Mouse (Mus musculus) myocyte (in vitro differentiated cells): ENCODE measurements at regions not wholly inside any gene's neighbourhood (a gene's known extent, or its start where the extent isn't known, plus 50 kb on each side); places are given as distances from the start of the nearest gene placed in this dataset.

ENCODE experiments used
- H3K27me3 ChIP-seq: one replicate; pipeline ENCODE4 v1.6.1; 2011; ENCODE audit not compliant: control insufficient read depth, insufficient read depth, insufficient read length
- H3K36me3 ChIP-seq: one replicate; pipeline ENCODE4 v1.6.1; 2011; ENCODE audit not compliant: control insufficient read depth, insufficient read depth
- H3K4me2 ChIP-seq: one replicate; pipeline ENCODE4 v1.6.1; 2011; ENCODE audit warnings: low read depth, control low read depth
- H3K4me3 ChIP-seq: one replicate; pipeline ENCODE4 v1.5.1; 2011; ENCODE audit warnings: mild to moderate bottlenecking, control low read depth, moderate library complexity
- H3K79me2 ChIP-seq: one replicate; pipeline ENCODE4 v1.6.1; 2011; ENCODE audit not compliant: control insufficient read depth, insufficient read depth
- H3ac ChIP-seq: one replicate; pipeline ENCODE4 v1.6.1; 2011; ENCODE audit not compliant: control insufficient read depth, insufficient read length
- CEBPB ChIP-seq: IDR thresholded peaks from 2 replicates; pipeline ENCODE4 v1.6.1; 2011; ENCODE audit warnings: mild to moderate bottlenecking, moderate library complexity; ENCODE audit not compliant: poor library complexity, insufficient read depth, severe bottlenecking
- E2F4 ChIP-seq: IDR thresholded peaks from one replicate; pipeline ENCODE4 v1.6.1; 2011; ENCODE audit warnings: mild to moderate bottlenecking, control low read depth, moderate library complexity; ENCODE audit not compliant: insufficient read depth
- MAX ChIP-seq: IDR thresholded peaks from one replicate; pipeline ENCODE4 v1.6.1; 2011; ENCODE audit warnings: low read depth, mild to moderate bottlenecking, control low read depth
- MYOD1 ChIP-seq, 3 experiments: IDR thresholded peaks; one replicate each; pipeline ENCODE4 v1.6.1; 2011; ENCODE audit warnings: control low read depth in 2 of 3, low read depth in 2 of 3, mild to moderate bottlenecking in 2 of 3, moderate library complexity in 1 of 3; ENCODE audit not compliant: insufficient read length in 2 of 3, control insufficient read depth in 1 of 3
- MYOG ChIP-seq, 3 experiments: IDR thresholded peaks; one replicate each; pipeline ENCODE4 v1.6.1; 2011; ENCODE audit warnings: control low read depth in 2 of 3, low read depth in 2 of 3, mild to moderate bottlenecking in 2 of 3; ENCODE audit not compliant: insufficient read length in 2 of 3, control insufficient read depth in 1 of 3, insufficient read depth in 1 of 3
- POLR2A ChIP-seq: IDR thresholded peaks from one replicate; pipeline ENCODE4 v1.6.1; 2011; ENCODE audit warnings: low read depth, mild to moderate bottlenecking, control low read depth, moderate library complexity; ENCODE audit not compliant: insufficient read length
- POLR2AphosphoS2 ChIP-seq: IDR thresholded peaks from one replicate; pipeline ENCODE4 v1.6.1; 2011; ENCODE audit warnings: low read depth, control low read depth; ENCODE audit not compliant: insufficient read length
- REST ChIP-seq: IDR thresholded peaks from one replicate; pipeline ENCODE4 v1.6.1; 2011; ENCODE audit warnings: mild to moderate bottlenecking, control low read depth, moderate library complexity; ENCODE audit not compliant: insufficient read depth, insufficient read length
- SRF ChIP-seq: IDR thresholded peaks from one replicate; pipeline ENCODE4 v1.6.1; 2011; ENCODE audit warnings: low read depth; ENCODE audit not compliant: control insufficient read depth, insufficient read length
- TCF12 ChIP-seq: IDR thresholded peaks from one replicate; pipeline ENCODE4 v1.6.1; 2011; ENCODE audit warnings: mild to moderate bottlenecking, control low read depth; ENCODE audit not compliant: poor library complexity, insufficient read depth, severe bottlenecking
- TCF3 ChIP-seq: IDR thresholded peaks from one replicate; pipeline ENCODE4 v1.6.1; 2011; ENCODE audit warnings: low read depth, control low read depth; ENCODE audit not compliant: insufficient read length
- USF1 ChIP-seq: IDR thresholded peaks from one replicate; pipeline ENCODE4 v1.6.1; 2011; ENCODE audit warnings: low read depth, mild to moderate bottlenecking, control low read depth, moderate library complexity

- TF ChIP-seq SRF (no peak), CEBPB (no peak), MAX (no peak), TCF12 (no peak), TCF3 (no peak), MYOD1 (IDR thresholded peaks at IDR 0.05; ENCODE audit: control insufficient read depth in 1 of 3, insufficient read length in 2 of 3, low read depth in 2 of 3) (no peak), POLR2AphosphoS2 (no peak), USF1 (no peak), POLR2A (no peak), E2F4 (no peak), REST (no peak), MYOG (IDR thresholded peaks at IDR 0.05; ENCODE audit: control insufficient read depth in 1 of 3, insufficient read depth in 1 of 3, insufficient read length in 2 of 3, low read depth in 2 of 3) (no peak)
- Histone ChIP-seq H3K4me2 (no peak overlapping the region), H3K4me3 (no peak overlapping the region), H3K79me2 (no peaks in the 10 kb centered on the region), H3ac (no peak overlapping the region), H3K27me3 (no peaks in the 10 kb centered on the region), H3K36me3 (no peaks in the 10 kb centered on the region)
Measured at GRCm38 (mm10) chr11:38886466-38886865, 1650.7 kb upstream of the Tenm2 start.

- no peak for TF ChIP-seq MAX
- TF ChIP-seq MYOD1 (IDR thresholded peaks at IDR 0.05; ENCODE audit: control insufficient read depth in 1 of 3, insufficient read length in 2 of 3, low read depth in 2 of 3), result no peak
- no peak for TF ChIP-seq TCF3
- TF ChIP-seq MYOG (IDR thresholded peaks at IDR 0.05; ENCODE audit: control insufficient read depth in 1 of 3, insufficient read depth in 1 of 3, insufficient read length in 2 of 3, low read depth in 2 of 3), result no peak
- TF ChIP-seq CEBPB, result no peak
- TF ChIP-seq POLR2AphosphoS2, result no peak
- TF ChIP-seq USF1, result no peak
- TF ChIP-seq POLR2A, result no peak
- no peak for TF ChIP-seq E2F4
- TF ChIP-seq TCF12, result no peak
- TF ChIP-seq SRF, result no peak
- no peak for TF ChIP-seq REST
- H3ac ChIP-seq, result no peak overlapping the region
- H3K79me2 ChIP-seq, result no peaks in the 10 kb centered on the region
- no peak overlapping the region for H3K4me3 ChIP-seq
- H3K4me2 ChIP-seq, result no peak overlapping the region
- H3K36me3 ChIP-seq, result no peaks in the 10 kb centered on the region
- no peaks in the 10 kb centered on the region for H3K27me3 ChIP-seq
Measured at GRCm38 (mm10) chr11:38861622-38862345, 1626.0 kb upstream of the Tenm2 start.

DNA sequence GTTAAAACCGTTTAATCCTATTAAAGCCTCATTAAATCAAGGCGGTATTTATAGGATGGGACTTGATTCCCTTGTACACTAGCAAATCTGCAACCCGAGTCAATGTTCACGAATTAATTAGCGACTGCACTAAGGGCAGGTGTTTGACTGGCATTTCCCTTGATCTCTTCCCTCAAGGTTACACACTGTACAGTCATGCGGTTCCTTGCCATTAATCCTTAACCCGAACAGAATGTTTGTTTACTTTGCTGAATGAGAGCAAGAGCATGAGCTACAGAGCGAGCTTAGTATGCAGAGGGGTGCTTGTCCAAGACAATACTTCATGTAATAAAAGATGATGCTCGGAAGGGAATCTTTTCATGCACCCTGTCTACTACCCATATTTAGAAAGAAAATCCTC lies 1620.9 kb upstream of the Tenm2 start:
- Histone ChIP-seq H3K4me2 (no peak overlapping the region), H3K79me2 (no peaks in the 10 kb centered on the region), H3ac (no peak overlapping the region), H3K4me3 (no peak overlapping the region), H3K27me3 (no peaks in the 10 kb centered on the region), H3K36me3 (no peaks in the 10 kb centered on the region)
- TF ChIP-seq CEBPB (no peak), REST (no peak), MAX (no peak), USF1 (no peak), MYOD1 (IDR thresholded peaks at IDR 0.05; ENCODE audit: control insufficient read depth in 1 of 3, insufficient read length in 2 of 3, low read depth in 2 of 3) (no peak), POLR2AphosphoS2 (no peak), TCF3 (no peak), E2F4 (no peak), POLR2A (no peak), TCF12 (no peak), MYOG (IDR thresholded peaks at IDR 0.05; ENCODE audit: control insufficient read depth in 1 of 3, insufficient read depth in 1 of 3, insufficient read length in 2 of 3, low read depth in 2 of 3) (no peak), SRF (no peak)

DNA sequence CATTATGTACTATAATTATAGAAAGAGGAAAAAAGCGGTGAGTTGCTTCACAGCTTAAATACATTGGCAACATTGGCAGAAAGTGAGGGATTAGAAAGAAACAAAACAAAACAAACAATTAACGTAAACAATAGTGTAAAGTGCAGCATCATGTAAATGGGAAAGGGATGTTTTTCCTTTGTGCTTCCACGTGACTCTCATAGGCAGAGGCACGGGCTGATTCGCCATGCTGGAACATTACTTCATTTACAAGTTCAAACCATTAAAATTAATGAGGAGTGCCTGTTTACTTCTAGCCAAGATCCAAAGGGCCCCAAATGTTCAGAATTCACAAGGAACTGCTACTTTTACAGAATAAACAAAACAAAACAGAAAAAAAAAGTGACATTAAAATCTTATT lies 1593.4 kb upstream of the Tenm2 start:
- H3K79me2 ChIP-seq, result no peaks in the 10 kb centered on the region
- no peak overlapping the region for H3K4me3 ChIP-seq
- H3K4me2 ChIP-seq, result no peak overlapping the region
- H3K36me3 ChIP-seq, result no peaks in the 10 kb centered on the region
- no peak overlapping the region for H3ac ChIP-seq
- no peaks in the 10 kb centered on the region for H3K27me3 ChIP-seq
- no peak for TF ChIP-seq MAX
- no peak for TF ChIP-seq REST
- no peak for TF ChIP-seq SRF
- TF ChIP-seq POLR2AphosphoS2, result no peak
- no peak for TF ChIP-seq MYOG (IDR thresholded peaks at IDR 0.05; ENCODE audit: control insufficient read depth in 1 of 3, insufficient read depth in 1 of 3, insufficient read length in 2 of 3, low read depth in 2 of 3)
- TF ChIP-seq TCF3, result no peak
- TF ChIP-seq USF1, result no peak
- TF ChIP-seq MYOD1 (IDR thresholded peaks at IDR 0.05; ENCODE audit: control insufficient read depth in 1 of 3, insufficient read length in 2 of 3, low read depth in 2 of 3), result no peak
- no peak for TF ChIP-seq POLR2A
- no peak for TF ChIP-seq E2F4
- no peak for TF ChIP-seq CEBPB
- TF ChIP-seq TCF12, result no peak
